Mouse (Mus musculus): ENCODE results near the gene Mlph.

Gene Mlph

GRCm38 (mm10) chr1:90914948-90915569 lies at the start of gene Mlph:
Gene Mlph (plus strand): TSS chr1:90915085.
- DNase-seq = peak; percentile 85 to 89

- DNase-seq = no peak
Observed at GRCm38 (mm10) chr1:90866734-90867133, 48.2 kb upstream of the Mlph start.

GRCm38 (mm10) chr1:90870581-90870980 lies 44.3 kb upstream of the Mlph start:
- DNase-seq = no peak

- no peak for DNase-seq
Observed at GRCm38 (mm10) chr1:90875371-90875770, 39.5 kb upstream of the Mlph start.

- no peak for DNase-seq
Observed at GRCm38 (mm10) chr1:90875961-90876360, 38.9 kb upstream of the Mlph start.

GRCm38 (mm10) chr1:90876486-90877270 lies 38.2 kb upstream of the Mlph start:
- no peak for DNase-seq

GRCm38 (mm10) chr1:90885771-90886460 lies 29.0 kb upstream of the Mlph start:
- no peak for DNase-seq

- DNase-seq = no peak
Observed at GRCm38 (mm10) chr1:90894521-90894920, 20.4 kb upstream of the Mlph start.

GRCm38 (mm10) chr1:90895004-90895403 lies 19.9 kb upstream of the Mlph start:
- no peak for DNase-seq

- DNase-seq = no peak
Observed at GRCm38 (mm10) chr1:90896281-90896680, 18.6 kb upstream of the Mlph start.

- DNase-seq = peak; percentile 44 to 82
Observed at GRCm38 (mm10) chr1:90896741-90897361, 18.0 kb upstream of the Mlph start.

GRCm38 (mm10) chr1:90898012-90898411 lies 16.9 kb upstream of the Mlph start:
- DNase-seq = no peak

GRCm38 (mm10) chr1:90899816-90900215 lies 15.1 kb upstream of the Mlph start:
- DNase-seq = no peak

GRCm38 (mm10) chr1:90900406-90900805 lies 14.5 kb upstream of the Mlph start:
- no peak for DNase-seq

GRCm38 (mm10) chr1:90901246-90901645 lies 13.6 kb upstream of the Mlph start:
- no peak for DNase-seq

GRCm38 (mm10) chr1:90901681-90902208 lies 13.1 kb upstream of the Mlph start:
- no peak for DNase-seq

- DNase-seq = no peak
Observed at GRCm38 (mm10) chr1:90902751-90903150, 12.1 kb upstream of the Mlph start.

GRCm38 (mm10) chr1:90903211-90903945 lies 11.5 kb upstream of the Mlph start:
- no peak for DNase-seq

- no peak for DNase-seq
Observed at GRCm38 (mm10) chr1:90903971-90904458, 10.9 kb upstream of the Mlph start.

GRCm38 (mm10) chr1:90904729-90905404 lies 10.0 kb upstream of the Mlph start:
- DNase-seq = no peak

- DNase-seq = peak; percentile 53 to 70
Observed at GRCm38 (mm10) chr1:90906357-90906756, 8.5 kb upstream of the Mlph start.

- DNase-seq = peak; percentile 62 to 66
Observed at GRCm38 (mm10) chr1:90909161-90909560, 5.7 kb upstream of the Mlph start.
